Mouse (Mus musculus): ENCODE data around the gene Jmjd1c. TPM values are rescaled to one million over a fixed set of nuclear protein-coding genes. Genes with fewer than 3 reads are reported as not detected.

Jmjd1c gene
- polyA plus RNA-seq, 1 experiment from 2014 or later, result 28.8 TPM

DNA sequence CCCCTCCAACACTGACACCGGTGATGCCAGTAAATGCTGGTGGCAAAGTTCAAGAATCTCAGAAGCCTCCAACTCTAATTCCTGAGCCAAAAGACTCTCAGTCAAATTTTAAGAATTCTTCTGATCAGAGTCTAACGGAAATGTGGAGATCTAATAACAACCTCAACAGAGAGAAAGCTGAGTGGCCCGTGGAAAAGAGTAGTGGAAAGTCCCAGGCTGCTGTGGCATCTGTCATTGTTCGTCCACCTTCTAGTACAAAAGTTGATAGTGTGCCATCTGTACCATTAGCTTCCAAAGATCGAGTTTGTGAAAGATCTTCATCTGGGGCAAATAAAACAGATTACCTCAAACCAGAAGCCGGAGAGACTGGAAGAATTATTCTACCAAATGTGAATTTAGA is 129.6 kb downstream of the Jmjd1c start:
- DNase-seq (ENCODE audit: low spot score), result no peak

DNA sequence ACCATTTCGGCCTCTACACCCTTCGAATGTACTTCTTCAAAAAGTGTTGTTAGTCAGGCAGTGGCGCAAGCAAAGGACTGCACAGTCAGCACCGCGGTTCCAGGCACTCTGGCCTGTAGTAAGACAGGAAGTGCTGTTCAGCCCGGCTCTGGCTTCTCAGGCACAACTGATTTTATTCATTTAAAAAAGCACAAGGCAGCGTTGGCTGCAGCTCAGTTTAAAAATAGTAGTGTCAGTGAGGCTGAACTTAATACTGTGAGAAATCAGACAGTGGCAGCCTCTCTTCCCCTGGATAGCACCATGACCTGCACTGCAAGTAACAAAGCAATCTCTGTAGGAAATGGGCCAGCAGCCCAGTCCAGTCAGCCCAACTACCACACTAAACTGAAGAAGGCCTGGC is 130.2 kb downstream of the Jmjd1c start:
- Histone ChIP-seq H3K27me3 (ENCODE audit: control insufficient read depth, insufficient read depth, low read length) (no peaks in the 10 kb centered on the region), H3K4me2 (replicated peaks; ENCODE audit: low read depth) (no peak overlapping the region), H3K36me3 (ENCODE audit: control insufficient read depth, insufficient read depth, low read length) (peaks cover 14% of the 10 kb centered on the region; the same call in 1 of the 2 replicates), H3K9ac (ENCODE audit: low read length) (no peak overlapping the region), H3K4me1 (replicated peaks; ENCODE audit: control insufficient read depth, insufficient read depth) (no peaks in the 10 kb centered on the region), H3K27ac (replicated peaks) (peak overlapping the region; percentile 42; the same call in 1 of the 2 replicates), H3K9me3 (ENCODE audit: control insufficient read depth, low read length) (no peaks in the 10 kb centered on the region), H3K4me3 (ENCODE audit: low read depth, low read length) (no peak overlapping the region)
- DNase-seq (ENCODE audit: low spot score), result no peak
- no peak for ATAC-seq (ENCODE audit: low FRiP score, low TSS enrichment)
- TF ChIP-seq CTCF (IDR thresholded peaks at IDR 0.05; ENCODE audit: low read depth) (no peak), EP300 (optimal IDR thresholded peaks at IDR 0.05) (no peak)
- WGBS, result 63% methylated on average over 7 of the region's 7 CpGs

More for the DNA sequence above, 129.6 kb downstream of the Jmjd1c start:
- no peak overlapping the region for H3K4me3 ChIP-seq (ENCODE audit: low read depth, low read length)
- H3K27me3 ChIP-seq (ENCODE audit: control insufficient read depth, insufficient read depth, low read length), result no peaks in the 10 kb centered on the region
- 81% methylated on average over 6 of the region's 6 CpGs for WGBS
- H3K4me1 ChIP-seq (replicated peaks; ENCODE audit: control insufficient read depth, insufficient read depth), result no peaks in the 10 kb centered on the region
- H3K9me3 ChIP-seq (ENCODE audit: control insufficient read depth, low read length), result no peaks in the 10 kb centered on the region
- no peak overlapping the region for H3K4me2 ChIP-seq (replicated peaks; ENCODE audit: low read depth)
- H3K27ac ChIP-seq (replicated peaks), result 0 out of 2 replicates have a peak overlapping the region, but pooled peaks have one; percentile 13
- TF ChIP-seq EP300 (optimal IDR thresholded peaks at IDR 0.05), result no peak
- no peak for TF ChIP-seq CTCF (IDR thresholded peaks at IDR 0.05; ENCODE audit: low read depth)
- no peak for ATAC-seq (ENCODE audit: low FRiP score, low TSS enrichment)
- peaks cover 11% of the 10 kb centered on the region; the same call in 1 of the 2 replicates for H3K36me3 ChIP-seq (ENCODE audit: control insufficient read depth, insufficient read depth, low read length)
- H3K9ac ChIP-seq (ENCODE audit: low read length), result no peak overlapping the region

DNA sequence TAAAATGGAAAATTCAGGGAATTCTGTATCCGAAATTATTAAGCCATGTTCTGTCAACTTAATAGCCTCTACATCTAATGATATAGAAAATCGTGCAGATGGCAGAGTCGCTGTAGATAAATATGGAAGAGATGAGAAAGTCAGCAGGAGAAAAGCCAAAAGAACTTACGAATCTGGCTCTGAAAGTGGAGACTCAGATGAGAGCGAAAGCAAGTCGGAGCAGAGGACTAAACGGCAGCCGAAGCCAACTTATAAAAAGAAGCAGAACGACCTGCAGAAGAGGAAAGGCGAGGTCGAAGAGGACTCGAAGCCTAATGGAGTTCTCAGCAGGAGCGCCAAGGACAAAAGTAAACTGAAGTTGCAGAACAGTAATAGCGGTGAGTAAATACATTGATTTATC is 130.6 kb downstream of the Jmjd1c start:
- H3K36me3 ChIP-seq (ENCODE audit: control insufficient read depth, insufficient read depth, low read length), result peaks cover 18% of the 10 kb centered on the region
- WGBS, result 58% methylated on average over 14 of the region's 14 CpGs
- no peak overlapping the region for H3K4me3 ChIP-seq (ENCODE audit: low read depth, low read length)
- TF ChIP-seq EP300 (optimal IDR thresholded peaks at IDR 0.05) (no peak), CTCF (IDR thresholded peaks at IDR 0.05; ENCODE audit: low read depth) (no peak)
- no peak overlapping the region for H3K4me2 ChIP-seq (replicated peaks; ENCODE audit: low read depth)
- no peak for ATAC-seq (ENCODE audit: low FRiP score, low TSS enrichment)
- no peaks in the 10 kb centered on the region for H3K9me3 ChIP-seq (ENCODE audit: control insufficient read depth, low read length)
- peak overlapping the region; percentile 42; the same call in 1 of the 2 replicates for H3K27ac ChIP-seq (replicated peaks)
- DNase-seq (ENCODE audit: low spot score), result no peak
- H3K4me1 ChIP-seq (replicated peaks; ENCODE audit: control insufficient read depth, insufficient read depth), result no peaks in the 10 kb centered on the region
- 0 out of 2 replicates have a peak overlapping the region, but pooled peaks have one; percentile 14 for H3K9ac ChIP-seq (ENCODE audit: low read length)
- H3K27me3 ChIP-seq (ENCODE audit: control insufficient read depth, insufficient read depth, low read length), result no peaks in the 10 kb centered on the region

DNA sequence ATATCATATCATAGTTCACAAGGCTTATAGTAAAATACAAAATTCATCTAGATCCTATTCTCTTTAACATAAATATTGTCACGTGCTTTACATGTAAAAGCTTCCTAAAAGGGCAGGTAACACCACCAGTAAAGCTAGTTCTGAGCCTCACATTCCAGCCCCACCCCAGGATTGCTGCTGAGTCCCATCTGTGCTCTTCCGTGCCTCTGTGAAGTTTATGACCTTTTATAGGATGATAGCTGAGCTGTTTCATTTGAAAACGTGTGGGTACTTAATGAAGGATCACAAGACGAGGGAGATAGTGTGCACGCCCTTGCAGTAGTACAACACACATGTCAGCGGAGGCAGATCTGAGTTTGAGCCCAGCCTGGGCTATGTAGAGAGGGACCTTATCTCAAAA is 134.5 kb downstream of the Jmjd1c start:
- WGBS, result 67% methylated on average over 6 of the region's 6 CpGs
- H3K27me3 ChIP-seq (ENCODE audit: control insufficient read depth, insufficient read depth, low read length), result no peaks in the 10 kb centered on the region
- H3K4me3 ChIP-seq (ENCODE audit: low read depth, low read length), result no peak overlapping the region
- H3K36me3 ChIP-seq (ENCODE audit: control insufficient read depth, insufficient read depth, low read length), result peaks cover 25% of the 10 kb centered on the region
- no peak for ATAC-seq (ENCODE audit: low FRiP score, low TSS enrichment)
- TF ChIP-seq CTCF (IDR thresholded peaks at IDR 0.05; ENCODE audit: low read depth) (no peak), EP300 (optimal IDR thresholded peaks at IDR 0.05) (no peak)
- no peaks in the 10 kb centered on the region for H3K9me3 ChIP-seq (ENCODE audit: control insufficient read depth, low read length)
- no peak overlapping the region for H3K4me2 ChIP-seq (replicated peaks; ENCODE audit: low read depth)
- H3K27ac ChIP-seq (replicated peaks), result no peak overlapping the region
- no peak overlapping the region for H3K9ac ChIP-seq (ENCODE audit: low read length)
- H3K4me1 ChIP-seq (replicated peaks; ENCODE audit: control insufficient read depth, insufficient read depth), result no peaks in the 10 kb centered on the region
- no peak for DNase-seq (ENCODE audit: low spot score)

DNA sequence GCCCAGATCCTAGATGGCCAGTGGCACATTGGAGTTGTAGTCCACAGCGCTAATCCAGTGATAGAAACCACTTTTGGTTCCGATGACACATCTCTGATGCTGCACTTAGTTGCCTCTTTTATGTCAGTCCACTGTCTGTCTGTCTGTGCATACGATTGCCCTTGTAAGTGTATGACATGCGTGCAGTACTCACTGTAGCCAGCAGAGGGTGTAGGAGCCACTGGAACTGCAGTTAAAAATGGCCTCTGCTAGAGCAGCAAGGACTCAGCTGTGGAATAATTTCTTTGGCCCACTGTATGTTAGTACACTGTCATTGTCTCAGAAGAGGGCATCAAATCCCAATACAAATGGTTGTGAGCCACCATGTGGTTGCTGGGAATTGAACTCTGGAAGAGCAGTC is 151.2 kb downstream of the Jmjd1c start:
- Histone ChIP-seq H3K4me3 (ENCODE audit: low read depth, low read length) (no peak overlapping the region), H3K4me2 (replicated peaks; ENCODE audit: low read depth) (no peak overlapping the region), H3K27me3 (ENCODE audit: control insufficient read depth, insufficient read depth, low read length) (no peaks in the 10 kb centered on the region), H3K9me3 (ENCODE audit: control insufficient read depth, low read length) (no peaks in the 10 kb centered on the region), H3K4me1 (replicated peaks; ENCODE audit: control insufficient read depth, insufficient read depth) (no peaks in the 10 kb centered on the region), H3K27ac (replicated peaks) (no peak overlapping the region), H3K9ac (ENCODE audit: low read length) (no peak overlapping the region), H3K36me3 (ENCODE audit: control insufficient read depth, insufficient read depth, low read length) (peaks cover 21% of the 10 kb centered on the region; the same call in 1 of the 2 replicates)
- DNase-seq (ENCODE audit: low spot score) (peak; percentile 58), ATAC-seq (ENCODE audit: low FRiP score, low TSS enrichment) (no peak)
- 92% methylated on average over 4 of the region's 4 CpGs for WGBS
- no peak for TF ChIP-seq EP300 (optimal IDR thresholded peaks at IDR 0.05)
- TF ChIP-seq CTCF (IDR thresholded peaks at IDR 0.05; ENCODE audit: low read depth), result peak; percentile 74

DNA sequence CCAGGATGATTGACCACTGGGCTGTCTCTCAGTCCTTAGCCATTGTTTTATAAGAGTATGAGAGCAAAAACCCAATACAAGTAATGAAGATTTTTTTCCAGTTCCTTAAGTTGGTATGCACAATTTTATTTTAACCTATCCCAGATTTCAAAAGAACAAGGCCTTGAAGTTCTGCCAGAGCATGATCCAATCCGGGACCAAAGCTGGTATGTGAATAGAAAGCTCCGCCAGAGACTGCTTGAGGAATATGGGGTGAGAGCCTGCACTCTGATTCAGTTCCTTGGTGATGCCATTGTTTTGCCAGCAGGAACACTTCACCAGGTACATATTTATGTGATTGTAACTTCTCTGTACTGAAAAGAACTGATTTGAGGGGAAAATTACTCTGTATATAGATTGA is 153.6 kb downstream of the Jmjd1c start:
- Histone ChIP-seq H3K36me3 (ENCODE audit: control insufficient read depth, insufficient read depth, low read length) (peaks cover 19% of the 10 kb centered on the region; the same call in 1 of the 2 replicates), H3K4me2 (replicated peaks; ENCODE audit: low read depth) (no peak overlapping the region), H3K27ac (replicated peaks) (no peak overlapping the region), H3K4me3 (ENCODE audit: low read depth, low read length) (no peak overlapping the region), H3K27me3 (ENCODE audit: control insufficient read depth, insufficient read depth, low read length) (no peaks in the 10 kb centered on the region), H3K4me1 (replicated peaks; ENCODE audit: control insufficient read depth, insufficient read depth) (no peaks in the 10 kb centered on the region), H3K9ac (ENCODE audit: low read length) (no peak overlapping the region), H3K9me3 (ENCODE audit: control insufficient read depth, low read length) (no peaks in the 10 kb centered on the region)
- DNase-seq (ENCODE audit: low spot score), result no peak
- TF ChIP-seq EP300 (optimal IDR thresholded peaks at IDR 0.05) (no peak), CTCF (IDR thresholded peaks at IDR 0.05; ENCODE audit: low read depth) (no peak)
- 71% methylated on average over 2 of the region's 2 CpGs for WGBS
- ATAC-seq (ENCODE audit: low FRiP score, low TSS enrichment), result no peak
